Mouse (Mus musculus) Muller cell, postnatal 12 days (primary cell): ENCODE results near the gene Urm1.

Experiments
- DNase-seq: peaks from one replicate; pipeline ENCODE4 v3.0.0-alpha.2; 2015; ENCODE audit errors: inconsistent ontology term

The Urm1 gene

GRCm38 (mm10) chr2:29827709-29828024 lies 7.8 kb downstream of the Urm1 start:
- no peak for DNase-seq

GRCm38 (mm10) chr2:29831106-29831505 lies 11.2 kb downstream of the Urm1 start:
- no peak for DNase-seq

- no peak for DNase-seq
Observed at GRCm38 (mm10) chr2:29833796-29834195, 13.9 kb downstream of the Urm1 start.

- no peak for DNase-seq
Observed at GRCm38 (mm10) chr2:29835391-29835899, 15.6 kb downstream of the Urm1 start.

GRCm38 (mm10) chr2:29839460-29839859 lies 19.6 kb downstream of the Urm1 start:
- no peak for DNase-seq

- no peak for DNase-seq
Observed at GRCm38 (mm10) chr2:29843231-29844105, 23.6 kb downstream of the Urm1 start.

- no peak for DNase-seq
Observed at GRCm38 (mm10) chr2:29844115-29844514, 24.2 kb downstream of the Urm1 start.

GRCm38 (mm10) chr2:29844661-29845060 lies 24.8 kb downstream of the Urm1 start:
- DNase-seq, result no peak

GRCm38 (mm10) chr2:29845636-29846035 lies 25.8 kb downstream of the Urm1 start:
- no peak for DNase-seq

- DNase-seq, result peak; percentile 29
Observed at GRCm38 (mm10) chr2:29846061-29846853, 26.4 kb downstream of the Urm1 start.

GRCm38 (mm10) chr2:29846911-29847310 lies 27.0 kb downstream of the Urm1 start:
- DNase-seq, result no peak

GRCm38 (mm10) chr2:29849041-29849440 lies 29.2 kb downstream of the Urm1 start:
- peak; percentile 21 for DNase-seq

GRCm38 (mm10) chr2:29849841-29850480 lies 30.1 kb downstream of the Urm1 start:
- DNase-seq, result peak; percentile 19

GRCm38 (mm10) chr2:29852957-29853485 lies 33.1 kb downstream of the Urm1 start:
- DNase-seq, result no peak

- no peak for DNase-seq
Observed at GRCm38 (mm10) chr2:29853736-29854135, 33.9 kb downstream of the Urm1 start.

- no peak for DNase-seq
Observed at GRCm38 (mm10) chr2:29855585-29856210, 35.8 kb downstream of the Urm1 start.

- peak; percentile 74 for DNase-seq
Observed at GRCm38 (mm10) chr2:29856451-29857260, 36.8 kb downstream of the Urm1 start.

- peak; percentile 82 for DNase-seq
Observed at GRCm38 (mm10) chr2:29857341-29857740, 37.5 kb downstream of the Urm1 start.

GRCm38 (mm10) chr2:29857967-29858366 lies 38.1 kb downstream of the Urm1 start:
- DNase-seq, result no peak

GRCm38 (mm10) chr2:29858748-29859473 lies 39.0 kb downstream of the Urm1 start:
- peak; percentile 16 for DNase-seq
